11 mouse cellular contexts compared by ENCODE assay signal in genomic region chr6:21990181-21991135, GRCm38 (mm10). TPM values are rescaled to one million over a fixed set of nuclear protein-coding genes. Genes with fewer than 3 reads are reported as not detected.
DNase-seq lines count a peak whose midpoint lies in the region; ATAC-seq and TF ChIP-seq lines count a peak whose summit lies in the region.
"Had no signal": no experiment of that assay in that cellular context is flagged by ENCODE, and none has a peak within 500 bp of the region (broad histone marks: within the 10 kb centered on the region; RNA-seq: fewer than 3 reads in every experiment).

No protein-coding gene starts in this region.

- no peak for ATAC-seq in kidney, postnatal 0 days (replicated peaks; ENCODE audit: low FRiP score, low read depth)
- ATAC-seq in heart, embryonic 12.5 days (ENCODE audit: insufficient number of reproducible peaks, low FRiP score): no peak
- peak; percentile 69; the same call in 1 of the 2 replicates for ATAC-seq in limb, embryonic 14.5 days (ENCODE audit: low FRiP score, low read depth)

- H3K9ac ChIP-seq in kidney, postnatal 0 days (ENCODE audit: low read depth, low read length): no peak overlapping the region
- no peak overlapping the region for H3K9ac ChIP-seq in heart, embryonic 12.5 days
- H3K9ac ChIP-seq in limb, embryonic 14.5 days (ENCODE audit: low read depth, low read length, severe bottlenecking): peak overlapping the region; percentile 46

- H3K4me3 ChIP-seq in kidney, postnatal 0 days (replicated peaks; ENCODE audit: low read depth, low read length): 0 out of 2 replicates have a peak overlapping the region, but pooled peaks have one; percentile 1
- H3K4me3 ChIP-seq in embryonic facial prominence, embryonic 10.5 days: peak overlapping the region; percentile 69
- no peak overlapping the region for H3K4me3 ChIP-seq in heart, embryonic 12.5 days
- peak overlapping the region; percentile 60 for H3K4me3 ChIP-seq in limb, embryonic 14.5 days (replicated peaks; ENCODE audit: low read length)

- WGBS in kidney, postnatal 0 days: 42% methylated on average over 9 of the region's 9 CpGs
- 50% methylated on average over 9 of the region's 9 CpGs for WGBS in embryonic facial prominence, embryonic 10.5 days
- 57% methylated on average over 9 of the region's 9 CpGs for WGBS in heart, embryonic 12.5 days
- 30% methylated on average over 9 of the region's 9 CpGs for WGBS in limb, embryonic 14.5 days

- DNase-seq in kidney, postnatal 0 days (ENCODE audit: low spot score): no peak
- no peak for DNase-seq in kidney, adult 8-10 months
- no peak for DNase-seq in embryonic facial prominence, embryonic 10.5 days (ENCODE audit: low spot score)
- peak; percentile 84 for DNase-seq in limb, embryonic 14.5 days (ENCODE audit: low spot score)
- DNase-seq in cerebellum, adult 11 months: no peak
- DNase-seq in MN1 (ENCODE audit: low spot score): no peak
- DNase-seq: adrenal gland, adult 8-10 months; cerebellum, postnatal 36 days; kidney, adult 18-20 months had no signal

- no peak for TF ChIP-seq POLR2A in limb, embryonic 14.5 days (IDR thresholded peaks at IDR 0.05; ENCODE audit: borderline replicate concordance, extremely low read depth, insufficient read depth, insufficient read length)

- H3K27me3 ChIP-seq in kidney, postnatal 0 days (ENCODE audit: insufficient read depth, low read length): no peaks in the 10 kb centered on the region
- peaks cover 25% of the 10 kb centered on the region for H3K27me3 ChIP-seq in embryonic facial prominence, embryonic 10.5 days (replicated peaks; ENCODE audit: low read depth, poor library complexity, severe bottlenecking)
- H3K27me3 ChIP-seq in heart, embryonic 12.5 days (replicated peaks): no peaks in the 10 kb centered on the region
- H3K27me3 ChIP-seq in limb, embryonic 14.5 days (ENCODE audit: control insufficient read depth, insufficient read depth, low read length): no peaks in the 10 kb centered on the region

- H3K4me1 ChIP-seq in kidney, postnatal 0 days (replicated peaks; ENCODE audit: insufficient read depth, low read length): no peaks in the 10 kb centered on the region
- H3K4me1 ChIP-seq in embryonic facial prominence, embryonic 10.5 days: peaks cover 23% of the 10 kb centered on the region
- no peaks in the 10 kb centered on the region; the same call in 1 of the 2 replicates for H3K4me1 ChIP-seq in heart, embryonic 12.5 days (replicated peaks)
- H3K4me1 ChIP-seq in limb, embryonic 14.5 days (ENCODE audit: control insufficient read depth, insufficient read depth, low read length): peaks cover 16% of the 10 kb centered on the region

- no peak for TF ChIP-seq CTCF in kidney, postnatal 0 days (IDR thresholded peaks at IDR 0.05; ENCODE audit: low read depth)

- no peaks in the 10 kb centered on the region for H3K9me3 ChIP-seq in kidney, postnatal 0 days (replicated peaks; ENCODE audit: low read length)
- no peaks in the 10 kb centered on the region for H3K9me3 ChIP-seq in embryonic facial prominence, embryonic 10.5 days
- no peaks in the 10 kb centered on the region for H3K9me3 ChIP-seq in heart, embryonic 12.5 days (replicated peaks)
- H3K9me3 ChIP-seq in limb, embryonic 14.5 days (ENCODE audit: control insufficient read depth, low read length): no peaks in the 10 kb centered on the region
- H3K9me3 ChIP-seq: G1E had no signal

- H3K27ac ChIP-seq in kidney, postnatal 0 days: peak overlapping the region; percentile 33; the same call in 1 of the 2 replicates
- peak overlapping the region; percentile 84 for H3K27ac ChIP-seq in embryonic facial prominence, embryonic 10.5 days (replicated peaks)
- no peak overlapping the region for H3K27ac ChIP-seq in heart, embryonic 12.5 days (ENCODE audit: poor library complexity, severe bottlenecking)
- peak overlapping the region; percentile 79 for H3K27ac ChIP-seq in limb, embryonic 14.5 days (replicated peaks; ENCODE audit: low read depth, low read length)

- H3K36me3 ChIP-seq in kidney, postnatal 0 days (ENCODE audit: insufficient read depth, low read length): no peaks in the 10 kb centered on the region
- H3K36me3 ChIP-seq in embryonic facial prominence, embryonic 10.5 days (replicated peaks): peaks cover 16% of the 10 kb centered on the region
- H3K36me3 ChIP-seq in heart, embryonic 12.5 days: no peaks in the 10 kb centered on the region
- no peaks in the 10 kb centered on the region; the same call in 1 of the 2 replicates for H3K36me3 ChIP-seq in limb, embryonic 14.5 days (ENCODE audit: control insufficient read depth, insufficient read depth, low read length)
- H3K36me3 ChIP-seq: G1E had no signal

- peak overlapping the region; percentile 41 for H3K4me2 ChIP-seq in kidney, postnatal 0 days (ENCODE audit: low read length)
- H3K4me2 ChIP-seq in heart, embryonic 12.5 days: peak overlapping the region; percentile 20; the same call in 1 of the 2 replicates
- H3K4me2 ChIP-seq in limb, embryonic 14.5 days (replicated peaks; ENCODE audit: low read depth, low read length, severe bottlenecking): peak overlapping the region; percentile 67

RNA-seq across cellular contexts. Expression of gene Cped1, which starts 4.7 kb away (rescaled TPM):
- 22.3 and 23.0 TPM in 2 replicates for polyA plus RNA-seq in kidney, postnatal 0 days (2015; fragmentation: Nextera tagmentation; extraction: Ambion mirVana)
- polyA plus RNA-seq in embryonic facial prominence, embryonic 10.5 days (2016; fragmentation: Nextera tagmentation; extraction: Ambion mirVana): 34.4 and 39.3 TPM in 2 replicates
- polyA plus RNA-seq in heart, embryonic 12.5 days (2016; fragmentation: Nextera tagmentation; extraction: Ambion mirVana): 5.2 and 6.0 TPM in 2 replicates
- polyA plus RNA-seq in limb, embryonic 14.5 days (2012; rRNA removed): 29.2 and 31.0 TPM in 2 replicates
- 44.3 and 55.7 TPM in 2 replicates for polyA plus RNA-seq in limb, embryonic 14.5 days (2014; fragmentation: Nextera tagmentation; extraction: Ambion mirVana)
- polyA plus RNA-seq: G1E had no signal

RNA-seq across cellular contexts. Expression of gene Ing3, which starts 41.1 kb away (rescaled TPM):
- polyA plus RNA-seq in kidney, postnatal 0 days (2015; fragmentation: Nextera tagmentation; extraction: Ambion mirVana): 60.4 and 61.8 TPM in 2 replicates
- polyA plus RNA-seq in embryonic facial prominence, embryonic 10.5 days (2016; fragmentation: Nextera tagmentation; extraction: Ambion mirVana): 56.0 and 56.7 TPM in 2 replicates
- polyA plus RNA-seq in heart, embryonic 12.5 days (2016; fragmentation: Nextera tagmentation; extraction: Ambion mirVana): 32.9 and 37.8 TPM in 2 replicates
- 19.8 and 25.3 TPM in 2 replicates for polyA plus RNA-seq in limb, embryonic 14.5 days (2012; rRNA removed)
- 52.2 and 54.5 TPM in 2 replicates for polyA plus RNA-seq in limb, embryonic 14.5 days (2014; fragmentation: Nextera tagmentation; extraction: Ambion mirVana)
